In the genomic region with DNA sequence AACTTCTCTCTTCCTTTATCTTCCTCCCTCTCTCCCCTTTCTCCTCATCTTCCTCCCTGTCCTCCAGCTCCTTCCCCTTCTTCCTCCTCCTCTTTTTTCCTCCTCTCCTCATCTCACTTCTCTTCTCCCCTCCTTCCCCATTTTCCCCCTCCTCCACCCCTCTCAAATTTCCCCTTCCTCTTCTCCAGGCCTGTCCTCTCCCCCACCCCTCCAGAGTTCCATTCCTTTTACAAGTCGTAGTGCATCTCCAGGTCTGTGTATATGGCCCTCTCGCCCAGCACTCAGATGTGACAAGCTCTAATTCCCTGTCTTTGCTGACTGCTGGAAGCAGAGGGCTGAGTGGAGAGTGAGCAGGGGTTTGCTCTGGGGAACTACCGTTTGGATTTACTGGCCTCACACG, we compare ENCODE assay signal across 10 mouse cellular contexts. TPM values are rescaled to one million over a fixed set of nuclear protein-coding genes. Genes with fewer than 3 reads are reported as not detected.
DNase-seq lines count a peak whose midpoint lies in the region; ATAC-seq lines count a peak whose summit lies in the region.
"Had no signal": no experiment of that assay in that cellular context is flagged by ENCODE, and none has a peak within 500 bp of the region (broad histone marks: within the 10 kb centered on the region; RNA-seq: fewer than 3 reads in every experiment).

No protein-coding gene starts in this region.

- no peak overlapping the region; the same call in 1 of the 2 replicates for H3K4me2 ChIP-seq in hindbrain, embryonic 14.5 days (replicated peaks)
- H3K4me2 ChIP-seq in embryonic facial prominence, embryonic 15.5 days (replicated peaks): peak overlapping the region; percentile 34; the same call in 1 of the 2 replicates
- peak overlapping the region; percentile 36; the same call in 1 of the 2 replicates for H3K4me2 ChIP-seq in hindbrain, embryonic 16.5 days (ENCODE audit: low read length)

- ATAC-seq in hindbrain, embryonic 14.5 days (ENCODE audit: low FRiP score): no peak
- no peak for ATAC-seq in embryonic facial prominence, embryonic 15.5 days (ENCODE audit: insufficient number of reproducible peaks, low FRiP score, low TSS enrichment, low read depth)
- no peak for ATAC-seq in hindbrain, embryonic 16.5 days

- no peaks in the 10 kb centered on the region for H3K9me3 ChIP-seq in hindbrain, embryonic 10.5 days
- no peaks in the 10 kb centered on the region for H3K9me3 ChIP-seq in hindbrain, embryonic 14.5 days (ENCODE audit: control insufficient read depth, low read length)
- no peaks in the 10 kb centered on the region for H3K9me3 ChIP-seq in embryonic facial prominence, embryonic 15.5 days (replicated peaks)
- H3K9me3 ChIP-seq in hindbrain, embryonic 16.5 days (ENCODE audit: control insufficient read depth, low read length): no peaks in the 10 kb centered on the region

- no peak overlapping the region for H3K9ac ChIP-seq in hindbrain, embryonic 14.5 days
- no peak overlapping the region for H3K9ac ChIP-seq in embryonic facial prominence, embryonic 15.5 days
- H3K9ac ChIP-seq in hindbrain, embryonic 16.5 days (ENCODE audit: low read depth, low read length): no peak overlapping the region
- H3K9ac ChIP-seq: liver, embryonic 14.5 days had no signal

- H3K27me3 ChIP-seq in hindbrain, embryonic 10.5 days (ENCODE audit: insufficient read depth, poor library complexity, severe bottlenecking): peaks cover 80% of the 10 kb centered on the region
- H3K27me3 ChIP-seq in hindbrain, embryonic 14.5 days (ENCODE audit: control insufficient read depth, insufficient read depth, low read length): no peaks in the 10 kb centered on the region; the same call in 1 of the 2 replicates
- H3K27me3 ChIP-seq in embryonic facial prominence, embryonic 15.5 days: peaks cover 6% of the 10 kb centered on the region; the same call in 1 of the 2 replicates
- H3K27me3 ChIP-seq in hindbrain, embryonic 16.5 days (replicated peaks; ENCODE audit: control insufficient read depth, insufficient read depth, low read length): no peaks in the 10 kb centered on the region

- H3K4me1 ChIP-seq in hindbrain, embryonic 10.5 days (replicated peaks): peaks cover 89% of the 10 kb centered on the region
- peaks cover 69% of the 10 kb centered on the region for H3K4me1 ChIP-seq in hindbrain, embryonic 14.5 days (replicated peaks; ENCODE audit: control insufficient read depth, insufficient read depth, low read length)
- H3K4me1 ChIP-seq in embryonic facial prominence, embryonic 15.5 days: peaks cover 52% of the 10 kb centered on the region
- H3K4me1 ChIP-seq in hindbrain, embryonic 16.5 days (ENCODE audit: control insufficient read depth, insufficient read depth, low read depth, low read length): peaks cover 52% of the 10 kb centered on the region

- 8% methylated on average over 4 of the region's 4 CpGs for WGBS in hindbrain, embryonic 10.5 days
- WGBS in hindbrain, embryonic 14.5 days: 7% methylated on average over 4 of the region's 4 CpGs
- 24% methylated on average over 4 of the region's 4 CpGs for WGBS in embryonic facial prominence, embryonic 15.5 days
- 12% methylated on average over 4 of the region's 4 CpGs for WGBS in hindbrain, embryonic 16.5 days

- peak overlapping the region; percentile 39 for H3K4me3 ChIP-seq in hindbrain, embryonic 10.5 days
- H3K4me3 ChIP-seq in hindbrain, embryonic 14.5 days (replicated peaks; ENCODE audit: low read length): no peak overlapping the region
- 0 out of 2 replicates have a peak overlapping the region, but pooled peaks have one; percentile 10 for H3K4me3 ChIP-seq in embryonic facial prominence, embryonic 15.5 days (replicated peaks)
- H3K4me3 ChIP-seq in hindbrain, embryonic 16.5 days (ENCODE audit: low read length): no peak overlapping the region

- no peaks in the 10 kb centered on the region for H3K36me3 ChIP-seq in hindbrain, embryonic 10.5 days
- H3K36me3 ChIP-seq in hindbrain, embryonic 14.5 days (replicated peaks; ENCODE audit: control insufficient read depth, insufficient read depth): no peaks in the 10 kb centered on the region
- H3K36me3 ChIP-seq in embryonic facial prominence, embryonic 15.5 days: no peaks in the 10 kb centered on the region
- no peaks in the 10 kb centered on the region for H3K36me3 ChIP-seq in hindbrain, embryonic 16.5 days (ENCODE audit: control insufficient read depth, insufficient read depth, low read length)

- no peak for DNase-seq in hindbrain, embryonic 10.5 days (ENCODE audit: low spot score)
- DNase-seq in hindbrain, embryonic 14.5 days (ENCODE audit: low spot score): no peak
- peak; percentile 52 for DNase-seq in neural tube, embryonic 10.5 days (ENCODE audit: extremely low spot score, low spot score)
- DNase-seq in layer of hippocampus, adult 11-12 months (ENCODE audit: low spot score): no peak
- no peak for DNase-seq in layer of hippocampus, postnatal 36 days
- no peak for DNase-seq in right cerebral cortex, adult 18-20 months
- DNase-seq: right cerebral cortex, postnatal 4 days had no signal

- peak overlapping the region; percentile 87 for H3K27ac ChIP-seq in hindbrain, embryonic 10.5 days
- no peak overlapping the region for H3K27ac ChIP-seq in hindbrain, embryonic 14.5 days
- no peak overlapping the region for H3K27ac ChIP-seq in embryonic facial prominence, embryonic 15.5 days (replicated peaks)
- no peak overlapping the region for H3K27ac ChIP-seq in hindbrain, embryonic 16.5 days (ENCODE audit: low read depth, low read length)
- H3K27ac ChIP-seq: liver, embryonic 14.5 days had no signal

RNA-seq across cellular contexts. Expression of a gene that starts 14.2 kb away (rescaled TPM):
- 2.9 and 3.4 TPM in 2 replicates for polyA plus RNA-seq in hindbrain, embryonic 10.5 days (2016; fragmentation: Nextera tagmentation; extraction: Ambion mirVana)
- polyA plus RNA-seq in hindbrain, embryonic 14.5 days (2014; fragmentation: Nextera tagmentation; extraction: Ambion mirVana): 5.2 and 6.9 TPM in 2 replicates
- 22.1 and 26.6 TPM in 2 replicates for polyA plus RNA-seq in embryonic facial prominence, embryonic 15.5 days (2015; fragmentation: Nextera tagmentation; extraction: Ambion mirVana)
- polyA plus RNA-seq in hindbrain, embryonic 16.5 days (2015; fragmentation: Nextera tagmentation; extraction: Ambion mirVana): 6.3 and 7.1 TPM in 2 replicates
- 10 to 100 TPM; 20.4 to 22.2 TPM for total RNA-seq in layer of hippocampus, postnatal 36 days (2021)

RNA-seq across cellular contexts. Expression of a gene that starts 31.0 kb away (rescaled TPM):
- 372 and 451 TPM in 2 replicates for polyA plus RNA-seq in hindbrain, embryonic 10.5 days (2016; fragmentation: Nextera tagmentation; extraction: Ambion mirVana)
- polyA plus RNA-seq in hindbrain, embryonic 14.5 days (2014; fragmentation: Nextera tagmentation; extraction: Ambion mirVana): 204 and 230 TPM in 2 replicates
- polyA plus RNA-seq in embryonic facial prominence, embryonic 15.5 days (2015; fragmentation: Nextera tagmentation; extraction: Ambion mirVana): 228 and 244 TPM in 2 replicates
- polyA plus RNA-seq in hindbrain, embryonic 16.5 days (2015; fragmentation: Nextera tagmentation; extraction: Ambion mirVana): 214 and 236 TPM in 2 replicates
- total RNA-seq in layer of hippocampus, postnatal 36 days (2021): 100 to 1,000 TPM; 216 to 229 TPM

RNA-seq across cellular contexts. Expression of a gene that starts 34.8 kb away (rescaled TPM):
- polyA plus RNA-seq in hindbrain, embryonic 10.5 days (2016; fragmentation: Nextera tagmentation; extraction: Ambion mirVana): 3.1 and 4.0 TPM in 2 replicates
- polyA plus RNA-seq in hindbrain, embryonic 14.5 days (2014; fragmentation: Nextera tagmentation; extraction: Ambion mirVana): 8.7 and 9.5 TPM in 2 replicates
- 13.5 and 19.2 TPM in 2 replicates for polyA plus RNA-seq in embryonic facial prominence, embryonic 15.5 days (2015; fragmentation: Nextera tagmentation; extraction: Ambion mirVana)
- polyA plus RNA-seq in hindbrain, embryonic 16.5 days (2015; fragmentation: Nextera tagmentation; extraction: Ambion mirVana): 8.8 and 11.3 TPM in 2 replicates
- 10 to 100 TPM; 18.4 to 18.6 TPM for total RNA-seq in layer of hippocampus, postnatal 36 days (2021)

RNA-seq across cellular contexts. Expression of a gene that starts 51.5 kb away (rescaled TPM):
- polyA plus RNA-seq in hindbrain, embryonic 10.5 days (2016; fragmentation: Nextera tagmentation; extraction: Ambion mirVana): 8.7 and 10.1 TPM in 2 replicates
- polyA plus RNA-seq in hindbrain, embryonic 14.5 days (2014; fragmentation: Nextera tagmentation; extraction: Ambion mirVana): 3.1 and 3.8 TPM in 2 replicates
- polyA plus RNA-seq in embryonic facial prominence, embryonic 15.5 days (2015; fragmentation: Nextera tagmentation; extraction: Ambion mirVana): 12.4 and 14.2 TPM in 2 replicates
- polyA plus RNA-seq in hindbrain, embryonic 16.5 days (2015; fragmentation: Nextera tagmentation; extraction: Ambion mirVana): 4.0 and 5.7 TPM in 2 replicates
- 1 to 10 TPM; 3.9 to 5.0 TPM for total RNA-seq in layer of hippocampus, postnatal 36 days (2021)

Comparison
In these comparisons a context has a peak if more than half of its experiments do, and no peak if none do; other contexts are left out.
1. H3K4me3 ChIP-seq: peak in hindbrain, embryonic 10.5 days (single experiment) and embryonic facial prominence, embryonic 15.5 days (single experiment); none in hindbrain, embryonic 14.5 days (single experiment) and hindbrain, embryonic 16.5 days (single experiment).